In genomic region chr5:110424204-110424603, GRCm38 (mm10) we compare ENCODE assay signal across 27 mouse cellular contexts.
"Had no signal": no experiment of that assay in that cellular context is flagged by ENCODE, and none has a peak within 500 bp of the region (broad histone marks: within the 10 kb centered on the region; RNA-seq: fewer than 3 reads in every experiment).

No protein-coding gene starts in this region.

- H3K27ac ChIP-seq: gastrocnemius, adult 2 months; heart, adult 2 months; heart, embryonic 10.5 days; hindbrain, embryonic 10.5 days; hindbrain, embryonic 12.5 days; hindbrain, embryonic 14.5 days; intestine, embryonic 15.5 days; left cerebral cortex, adult 2 months; limb, embryonic 10.5 days; limb, embryonic 12.5 days; liver, embryonic 14.5 days had no signal

- H3K9me3 ChIP-seq: heart, embryonic 10.5 days; heart, embryonic 12.5 days; hindbrain, embryonic 10.5 days; hindbrain, embryonic 12.5 days; intestine, embryonic 15.5 days; limb, embryonic 10.5 days; limb, embryonic 12.5 days had no signal

- H3K9ac ChIP-seq: heart, embryonic 12.5 days; hindbrain, embryonic 12.5 days; hindbrain, embryonic 14.5 days; intestine, embryonic 15.5 days; liver, embryonic 14.5 days had no signal

- H3K27me3 ChIP-seq: heart, embryonic 12.5 days; intestine, embryonic 15.5 days; limb, embryonic 12.5 days had no signal

- H3K36me3 ChIP-seq: hindbrain, embryonic 10.5 days; hindbrain, embryonic 12.5 days; intestine, embryonic 15.5 days; limb, embryonic 12.5 days had no signal

- H3K4me2 ChIP-seq: heart, embryonic 12.5 days; hindbrain, embryonic 12.5 days; hindbrain, embryonic 14.5 days; intestine, embryonic 15.5 days; limb, embryonic 12.5 days; liver, embryonic 11.5 days had no signal

- H3K4me3 ChIP-seq: gastrocnemius, adult 2 months; heart, adult 2 months; heart, embryonic 10.5 days; heart, embryonic 12.5 days; hindbrain, embryonic 10.5 days; hindbrain, embryonic 12.5 days; intestine, embryonic 15.5 days; left cerebral cortex, adult 2 months; limb, embryonic 10.5 days; limb, embryonic 12.5 days had no signal

- DNase-seq: gastrocnemius, adult 2 months; gastrocnemius, postnatal 10 days; gastrocnemius, postnatal 25 days; heart, adult 2 months; heart, postnatal 10 days; heart, postnatal 4 days; kidney, adult 18-20 months; kidney, adult 8-10 months; kidney, postnatal 10 days; kidney, postnatal 36 days; layer of hippocampus, adult 9-11 months; layer of hippocampus, postnatal 36 days; liver had no signal

- ATAC-seq: hindbrain, embryonic 16.5 days; inflammation-experienced regulatory T-cells, adult 6 months; intestine, embryonic 15.5 days; intestine, postnatal 0 days had no signal

- H3K4me1 ChIP-seq: hindbrain, embryonic 10.5 days; intestine, embryonic 15.5 days; limb, embryonic 10.5 days had no signal
